Mouse (Mus musculus) embryonic facial prominence, embryonic 15.5 days (tissue): ENCODE measurements at regions not wholly inside any gene's neighbourhood (a gene's known extent, or its start where the extent isn't known, plus 50 kb on each side); places are given as distances from the start of the nearest gene placed in this dataset.

ENCODE experiments used
- ATAC-seq: fragments of 200-750 bp; cut with Nextera tagmentation; 2 replicates; pipeline ENCODE4 v1.8.0; 2017; ENCODE audit warnings: low read depth, moderate TSS enrichment; ENCODE audit not compliant: insufficient number of reproducible peaks, low FRiP score, low TSS enrichment
- H3K27ac ChIP-seq: fragments of 300-500 bp; sonication (generic); replicated peaks from 2 replicates; pipeline ENCODE4 v1.5.1; 2015; ENCODE audit warnings: mild to moderate bottlenecking, inconsistent platforms
- H3K27me3 ChIP-seq: fragments of 300-500 bp; sonication (generic); 2 replicates; pipeline ENCODE4 v1.6.1; 2015; ENCODE audit warnings: inconsistent platforms
- H3K36me3 ChIP-seq: fragments of 300-500 bp; sonication (generic); 2 replicates; pipeline ENCODE4 v1.6.1; 2015; ENCODE audit warnings: mild to moderate bottlenecking, inconsistent platforms
- H3K4me1 ChIP-seq: fragments of 300-500 bp; sonication (generic); 2 replicates; pipeline ENCODE4 v1.6.1; 2015; ENCODE audit warnings: inconsistent platforms
- H3K4me2 ChIP-seq: fragments of 300-500 bp; sonication (generic); replicated peaks from 2 replicates; pipeline ENCODE4 v1.6.1; 2015; ENCODE audit warnings: mild to moderate bottlenecking, inconsistent platforms
- H3K4me3 ChIP-seq: fragments of 300-500 bp; sonication (generic); replicated peaks from 2 replicates; pipeline ENCODE4 v1.5.1; 2015; ENCODE audit warnings: mild to moderate bottlenecking, inconsistent platforms
- H3K9ac ChIP-seq: fragments of 300-500 bp; sonication (generic); 2 replicates; pipeline ENCODE4 v1.6.1; 2015; ENCODE audit warnings: inconsistent platforms
- H3K9me3 ChIP-seq: fragments of 300-500 bp; sonication (generic); replicated peaks from 2 replicates; pipeline ENCODE4 v1.6.1; 2016; ENCODE audit warnings: inconsistent platforms
- WGBS: fragments of 180-500 bp; shearing (Covaris S2); methylation state at CpG from one replicate; pipeline ENCODE4 v1.1.7; 2015; 5-methylcytosine and 5-hydroxymethylcytosine counted together

- 83% methylated on average over 4 of the region's 4 CpGs for WGBS
- H3K9me3 ChIP-seq: no peaks in the 10 kb centered on the region
- no peak overlapping the region for H3K27ac ChIP-seq
- no peaks in the 10 kb centered on the region for H3K36me3 ChIP-seq
- H3K4me2 ChIP-seq: no peak overlapping the region
- H3K27me3 ChIP-seq: no peaks in the 10 kb centered on the region
- H3K9ac ChIP-seq: no peak overlapping the region
- no peak overlapping the region for H3K4me3 ChIP-seq
- H3K4me1 ChIP-seq: 0 out of 2 replicates have a peak, but pooled peaks cover 3% of the 10 kb centered on the region
- no peak for ATAC-seq
Observed at GRCm38 (mm10) chr7:115076781-115077180, 333.3 kb downstream of the Insc start.

- Histone ChIP-seq H3K4me2 (no peak overlapping the region), H3K36me3 (no peaks in the 10 kb centered on the region), H3K27ac (no peak overlapping the region), H3K27me3 (no peaks in the 10 kb centered on the region), H3K9ac (no peak overlapping the region), H3K4me3 (no peak overlapping the region), H3K4me1 (no peaks in the 10 kb centered on the region), H3K9me3 (no peaks in the 10 kb centered on the region)
- no peak for ATAC-seq
- 83% methylated on average over 3 of the region's 3 CpGs for WGBS
Observed at GRCm38 (mm10) chr7:115084711-115085380, 341.4 kb downstream of the Insc start.

GRCm38 (mm10) chr7:115086542-115087448 lies 343.3 kb downstream of the Insc start:
- Histone ChIP-seq H3K4me3 (no peak overlapping the region), H3K36me3 (no peaks in the 10 kb centered on the region), H3K27ac (no peak overlapping the region), H3K27me3 (no peaks in the 10 kb centered on the region), H3K9ac (no peak overlapping the region), H3K4me2 (no peak overlapping the region), H3K9me3 (no peaks in the 10 kb centered on the region), H3K4me1 (no peaks in the 10 kb centered on the region)
- 70% methylated on average over 4 of the region's 4 CpGs for WGBS
- ATAC-seq: no peak

- Histone ChIP-seq H3K4me2 (no peak overlapping the region), H3K9me3 (no peaks in the 10 kb centered on the region), H3K9ac (no peak overlapping the region), H3K27me3 (no peaks in the 10 kb centered on the region), H3K4me1 (no peaks in the 10 kb centered on the region), H3K36me3 (no peaks in the 10 kb centered on the region), H3K4me3 (no peak overlapping the region), H3K27ac (no peak overlapping the region)
- peak; percentile 57 for ATAC-seq
- 50% methylated on average over 3 of the region's 3 CpGs for WGBS
Observed at GRCm38 (mm10) chr7:115092481-115093050, 349.1 kb downstream of the Insc start.

- no peaks in the 10 kb centered on the region for H3K4me1 ChIP-seq
- no peak overlapping the region for H3K4me3 ChIP-seq
- H3K4me2 ChIP-seq: no peak overlapping the region
- H3K9me3 ChIP-seq: no peaks in the 10 kb centered on the region
- no peaks in the 10 kb centered on the region for H3K27me3 ChIP-seq
- no peak for ATAC-seq
- 42% methylated on average over 2 of the region's 2 CpGs for WGBS
- no peak overlapping the region for H3K9ac ChIP-seq
- H3K36me3 ChIP-seq: no peaks in the 10 kb centered on the region
- H3K27ac ChIP-seq: no peak overlapping the region
Observed at GRCm38 (mm10) chr7:115106041-115106440, 362.5 kb downstream of the Insc start.

GRCm38 (mm10) chr7:115112282-115112681 lies 368.8 kb downstream of the Insc start:
- Histone ChIP-seq H3K4me1 (no peaks in the 10 kb centered on the region), H3K36me3 (no peaks in the 10 kb centered on the region), H3K4me3 (no peak overlapping the region), H3K4me2 (no peak overlapping the region), H3K27ac (no peak overlapping the region), H3K27me3 (no peaks in the 10 kb centered on the region), H3K9ac (no peak overlapping the region), H3K9me3 (no peaks in the 10 kb centered on the region)
- no peak for ATAC-seq
- WGBS: 59% methylated on average over 3 of the region's 3 CpGs

GRCm38 (mm10) chr7:115123283-115123682 lies 379.8 kb downstream of the Insc start:
- Histone ChIP-seq H3K27me3 (no peaks in the 10 kb centered on the region), H3K9ac (no peak overlapping the region), H3K27ac (no peak overlapping the region), H3K9me3 (no peaks in the 10 kb centered on the region), H3K4me1 (no peaks in the 10 kb centered on the region), H3K36me3 (no peaks in the 10 kb centered on the region), H3K4me2 (no peak overlapping the region), H3K4me3 (no peak overlapping the region)
- 48% methylated on average over 2 of the region's 2 CpGs for WGBS
- ATAC-seq: no peak

- no peak overlapping the region for H3K4me2 ChIP-seq
- WGBS: 19% methylated on average over 3 of the region's 3 CpGs
- no peak overlapping the region for H3K9ac ChIP-seq
Observed at GRCm38 (mm10) chr7:115129001-115129400, 385.5 kb downstream of the Insc start.

GRCm38 (mm10) chr7:115131259-115131969 lies 387.9 kb downstream of the Insc start:
- no peaks in the 10 kb centered on the region for H3K27me3 ChIP-seq
- WGBS: 87% methylated on average over 10 of the region's 10 CpGs
- H3K9ac ChIP-seq: no peak overlapping the region
- H3K4me3 ChIP-seq: no peak overlapping the region
- no peaks in the 10 kb centered on the region for H3K9me3 ChIP-seq
- no peak overlapping the region for H3K27ac ChIP-seq
- no peak overlapping the region for H3K4me2 ChIP-seq
- no peaks in the 10 kb centered on the region for H3K36me3 ChIP-seq
- peaks cover 4% of the 10 kb centered on the region; the same call in 1 of the 2 replicates for H3K4me1 ChIP-seq
- no peak for ATAC-seq

More at GRCm38 (mm10) chr7:115129001-115129400, 385.5 kb downstream of the Insc start:
- Histone ChIP-seq H3K4me3 (no peak overlapping the region), H3K27ac (no peak overlapping the region), H3K36me3 (no peaks in the 10 kb centered on the region), H3K9me3 (no peaks in the 10 kb centered on the region), H3K27me3 (no peaks in the 10 kb centered on the region), H3K4me1 (no peaks in the 10 kb centered on the region)
- ATAC-seq: no peak

GRCm38 (mm10) chr7:115131970-115132551 lies 388.6 kb downstream of the Insc start:
- no peak overlapping the region for H3K9ac ChIP-seq
- no peak for ATAC-seq
- no peak overlapping the region for H3K27ac ChIP-seq
- H3K9me3 ChIP-seq: no peaks in the 10 kb centered on the region
- H3K4me1 ChIP-seq: peaks cover 4% of the 10 kb centered on the region; the same call in 1 of the 2 replicates
- H3K27me3 ChIP-seq: no peaks in the 10 kb centered on the region
- 60% methylated on average over 11 of the region's 11 CpGs for WGBS
- H3K4me2 ChIP-seq: no peak overlapping the region
- no peaks in the 10 kb centered on the region for H3K36me3 ChIP-seq
- no peak overlapping the region for H3K4me3 ChIP-seq
